Mouse (Mus musculus): Measurements from ENCODE around the gene Col8a2. TPM values are rescaled to one million over a fixed set of nuclear protein-coding genes. Genes with fewer than 3 reads are reported as not detected.

The Col8a2 gene
- polyA plus RNA-seq, 1 experiment from 2014 or later: 42.7 TPM

DNA sequence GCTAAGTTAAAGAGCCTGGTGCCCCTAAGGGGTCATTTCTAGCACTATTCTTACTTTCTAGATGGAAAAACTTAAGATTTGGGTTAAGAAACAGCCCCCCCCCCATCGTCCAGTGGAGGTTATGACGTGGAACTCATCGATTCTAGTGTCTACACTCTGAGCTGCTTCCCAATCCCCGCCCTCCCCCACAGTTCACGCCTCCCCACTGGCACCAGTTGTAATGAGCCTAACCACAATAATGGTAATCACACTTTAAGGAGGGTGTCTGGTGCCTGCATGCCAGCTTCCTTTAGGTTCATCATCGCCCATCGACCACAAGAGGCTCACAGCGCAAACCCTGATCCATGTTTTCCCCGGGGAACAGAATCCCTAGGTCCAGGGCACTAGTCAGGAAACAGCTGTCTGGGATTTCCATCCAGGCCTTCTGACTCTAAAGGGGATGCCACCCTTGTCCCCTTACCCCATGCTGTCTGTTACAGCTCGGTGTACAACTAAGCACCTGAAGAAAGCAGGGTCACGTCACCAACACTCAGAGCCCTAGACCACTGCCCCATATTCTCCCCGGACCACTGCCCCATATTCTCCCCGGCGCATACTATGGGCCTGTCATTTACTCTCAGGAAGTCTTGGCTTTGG, 32.8 kb upstream of the Col8a2 start:
- peaks cover 68% of the 10 kb centered on the region for H3K4me1 ChIP-seq
- no peak for ATAC-seq (ENCODE audit: low FRiP score, low read depth)

GRCm38 (mm10) chr4:126254315-126255112, 32.1 kb upstream of the Col8a2 start:
- Histone ChIP-seq H3K9me3 (no peaks in the 10 kb centered on the region), H3K27me3 (no peaks in the 10 kb centered on the region), H3K9ac (peak overlapping the region; percentile 98), H3K27ac (peak overlapping the region; percentile 92), H3K36me3 (peaks cover 21% of the 10 kb centered on the region), H3K4me1 (peaks cover 74% of the 10 kb centered on the region), H3K4me2 (replicated peaks) (peak overlapping the region; percentile 96), H3K4me3 (peak overlapping the region; percentile 99)
- ATAC-seq (ENCODE audit: low FRiP score, low read depth): peak; percentile 12; the same call in 1 of the 2 replicates
- WGBS: 15% methylated on average over 9 of the region's 9 CpGs

More for the DNA sequence above, 32.8 kb upstream of the Col8a2 start:
- WGBS: 67% methylated on average over 14 of the region's 14 CpGs
- Histone ChIP-seq H3K4me2 (replicated peaks) (peak overlapping the region; percentile 96), H3K27ac (0 out of 2 replicates have a peak overlapping the region, but pooled peaks have one; percentile 92), H3K9me3 (no peaks in the 10 kb centered on the region), H3K9ac (peak overlapping the region; percentile 98), H3K27me3 (no peaks in the 10 kb centered on the region), H3K4me3 (peak overlapping the region; percentile 99), H3K36me3 (peaks cover 21% of the 10 kb centered on the region)

DNA sequence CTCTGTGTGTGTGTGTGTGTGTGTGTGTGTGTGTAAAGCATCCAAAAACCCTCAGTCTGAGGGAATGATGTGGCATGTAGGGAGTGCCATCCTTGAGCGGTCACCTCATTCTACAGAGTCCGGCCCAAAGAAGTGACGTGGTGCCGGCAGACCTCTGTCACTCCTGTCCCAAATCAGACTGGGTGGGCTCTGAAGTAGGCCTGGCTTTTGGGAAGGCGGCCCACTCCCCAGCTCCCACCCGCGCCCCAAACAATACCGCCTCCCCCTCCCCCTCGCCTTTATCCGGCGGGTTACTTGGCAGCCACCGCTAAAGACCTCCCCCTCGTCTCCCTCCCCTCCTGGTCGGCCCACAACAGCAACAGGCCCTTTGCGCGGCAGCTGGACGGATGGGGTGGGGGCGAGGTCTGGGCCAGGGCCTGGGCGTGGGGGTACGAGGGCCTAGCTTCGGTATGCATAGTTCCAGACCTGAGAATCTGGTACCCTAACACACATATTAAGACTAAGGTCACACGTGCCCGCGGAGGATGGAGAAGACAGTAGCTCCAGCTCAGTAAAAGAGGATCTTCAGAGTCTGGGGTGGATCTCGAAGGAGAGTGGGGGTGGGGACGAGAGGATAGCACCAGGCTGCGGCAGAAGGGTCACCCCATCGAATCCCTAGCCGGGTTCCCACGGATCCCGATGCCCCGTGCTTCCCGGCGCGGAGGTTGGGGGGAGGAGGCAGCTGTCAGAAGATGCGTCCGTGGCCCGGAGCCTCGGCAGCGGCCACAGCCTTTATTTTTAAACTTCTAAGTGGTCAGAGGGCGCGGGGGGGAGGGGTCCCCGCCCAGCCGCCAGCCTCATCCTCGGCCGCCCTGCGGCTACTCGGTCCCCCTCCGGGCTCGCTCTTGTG, 31.2 kb upstream of the Col8a2 start:
- under 1% methylated on average over 50 of the region's 50 CpGs for WGBS
- Histone ChIP-seq H3K27me3 (no peaks in the 10 kb centered on the region), H3K4me3 (peak overlapping the region; percentile 99), H3K9me3 (no peaks in the 10 kb centered on the region), H3K27ac (peak overlapping the region; percentile 92), H3K4me2 (replicated peaks) (peak overlapping the region; percentile 96), H3K9ac (peak overlapping the region; percentile 98), H3K36me3 (peaks cover 21% of the 10 kb centered on the region), H3K4me1 (peaks cover 77% of the 10 kb centered on the region)
- ATAC-seq (ENCODE audit: low FRiP score, low read depth): peak; percentile 6; the same call in 1 of the 2 replicates

DNA sequence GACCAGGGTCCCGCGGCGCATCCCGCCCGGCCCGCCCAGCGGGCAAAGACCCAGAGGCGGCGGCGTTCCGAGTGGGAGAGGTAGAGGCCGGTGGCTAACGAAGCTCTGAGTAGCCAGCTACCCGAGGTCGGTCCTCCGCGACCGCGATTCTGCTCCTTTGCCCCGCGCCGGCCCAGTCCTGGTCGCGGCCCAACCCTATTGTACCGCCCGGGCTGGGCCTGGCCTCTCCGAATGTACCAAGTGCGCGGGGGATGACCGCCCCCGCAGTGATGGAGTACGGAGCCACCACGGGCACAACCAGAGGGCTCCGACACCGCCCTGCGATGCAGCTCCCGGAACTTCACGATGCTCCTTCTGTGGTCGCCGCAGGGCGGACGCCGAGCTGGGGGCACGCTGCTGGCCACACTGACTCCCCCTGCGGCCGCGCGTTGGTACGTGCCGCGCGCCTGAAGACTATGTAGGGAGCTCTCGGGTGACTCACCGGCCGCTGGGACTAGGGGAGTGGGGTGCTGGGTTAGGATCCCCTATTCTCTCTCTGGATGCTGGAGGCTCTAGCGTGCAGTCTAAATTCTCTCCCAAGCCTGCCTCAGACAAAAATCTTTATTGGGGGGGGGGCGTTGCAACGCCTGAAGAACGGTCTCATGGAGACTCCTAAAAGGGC, 30.3 kb upstream of the Col8a2 start, which contains the start of gene Map7d1:
Gene Map7d1 (minus strand): TSS at position 213 of the 661 bp plus-strand sequence.
- Histone ChIP-seq H3K27ac (peak within 1 kb of the TSS; percentile 92), H3K4me2 (replicated peaks) (peak within 1 kb of the TSS; percentile 96), H3K4me3 (peak within 1 kb of the TSS; percentile 99), H3K9me3 (no peaks in the 10 kb centered on the region), H3K9ac (peak within 1 kb of the TSS; percentile 98), H3K36me3 (peaks cover 15% of the 10 kb centered on the region; the same call in 1 of the 2 replicates), H3K4me1 (peaks cover 77% of the 10 kb centered on the region), H3K27me3 (no peaks in the 10 kb centered on the region)
- under 1% methylated on average over 54 of the region's 59 CpGs for WGBS
- peak; percentile 84 for ATAC-seq (ENCODE audit: low FRiP score, low read depth)

- Histone ChIP-seq H3K4me2 (replicated peaks) (peak overlapping the region; percentile 96), H3K36me3 (peaks cover 9% of the 10 kb centered on the region; the same call in 1 of the 2 replicates), H3K9me3 (no peaks in the 10 kb centered on the region), H3K4me3 (peak overlapping the region; percentile 99), H3K4me1 (peaks cover 74% of the 10 kb centered on the region), H3K27me3 (no peaks in the 10 kb centered on the region), H3K9ac (peak overlapping the region; percentile 98), H3K27ac (peak overlapping the region; percentile 92)
- WGBS: 5% methylated on average over 26 of the region's 26 CpGs
- ATAC-seq (ENCODE audit: low FRiP score, low read depth): no peak
These were observed 29.4 kb upstream of the Col8a2 start for GRCm38 (mm10) chr4:126256967-126257881.

- Histone ChIP-seq H3K36me3 (no peaks in the 10 kb centered on the region), H3K4me3 (no peak overlapping the region), H3K9ac (no peak overlapping the region), H3K9me3 (no peaks in the 10 kb centered on the region), H3K27me3 (no peaks in the 10 kb centered on the region), H3K4me2 (replicated peaks) (peak overlapping the region; percentile 54), H3K27ac (peak overlapping the region; percentile 88), H3K4me1 (peaks cover 66% of the 10 kb centered on the region)
- WGBS: 22% methylated on average over 3 of the region's 3 CpGs
- no peak for ATAC-seq (ENCODE audit: low FRiP score, low read depth)
These were observed 27.5 kb upstream of the Col8a2 start for GRCm38 (mm10) chr4:126259063-126259462.

GRCm38 (mm10) chr4:126259523-126260160, 27.0 kb upstream of the Col8a2 start:
- Histone ChIP-seq H3K4me2 (replicated peaks) (peak overlapping the region; percentile 54), H3K27ac (peak overlapping the region; percentile 88), H3K36me3 (no peaks in the 10 kb centered on the region), H3K4me3 (peak overlapping the region; percentile 18), H3K27me3 (no peaks in the 10 kb centered on the region), H3K4me1 (peaks cover 60% of the 10 kb centered on the region), H3K9me3 (no peaks in the 10 kb centered on the region), H3K9ac (peak overlapping the region; percentile 56)
- under 1% methylated on average over 13 of the region's 15 CpGs for WGBS
- no peak; the same call in 1 of the 2 replicates for ATAC-seq (ENCODE audit: low FRiP score, low read depth)

DNA sequence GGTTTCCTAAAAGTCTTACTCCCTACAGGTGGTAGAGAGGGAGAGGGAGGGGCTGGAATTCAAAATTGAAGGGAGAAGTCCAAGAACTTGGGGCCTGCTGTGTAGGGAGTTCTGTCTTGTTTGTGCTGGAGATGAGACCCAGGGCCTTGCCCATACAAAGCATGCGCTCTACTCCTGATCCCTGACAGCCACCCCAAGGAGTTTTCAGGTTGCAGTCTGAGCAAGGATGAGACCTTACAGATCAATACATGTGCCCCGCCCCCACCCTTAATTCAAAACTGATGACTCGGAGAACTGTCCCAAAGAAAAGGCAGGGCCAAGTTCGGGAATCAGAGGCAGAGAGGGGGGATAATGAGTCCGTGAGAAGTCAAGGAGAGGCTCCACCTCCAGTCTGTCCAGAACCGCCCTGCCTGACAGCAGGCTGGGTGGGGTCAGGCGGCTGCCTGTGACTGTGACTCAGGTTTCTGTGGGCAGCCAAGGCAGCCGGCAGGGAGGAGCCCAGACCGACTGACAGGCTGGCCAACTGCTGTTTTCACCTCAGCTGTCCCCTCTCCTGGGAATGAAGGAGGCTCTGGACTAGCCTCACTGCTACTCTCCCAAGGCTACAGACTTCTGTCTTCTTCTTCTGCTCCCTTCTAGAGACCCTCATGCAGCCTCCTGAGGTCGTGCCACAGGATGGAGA, 25.9 kb upstream of the Col8a2 start:
- Histone ChIP-seq H3K27me3 (no peaks in the 10 kb centered on the region), H3K4me1 (peaks cover 58% of the 10 kb centered on the region), H3K4me2 (replicated peaks) (peak overlapping the region; percentile 54), H3K4me3 (peak overlapping the region; percentile 18; the same call in 1 of the 2 replicates), H3K9me3 (no peaks in the 10 kb centered on the region), H3K27ac (peak overlapping the region; percentile 88), H3K9ac (0 out of 2 replicates have a peak overlapping the region, but pooled peaks have one; percentile 13), H3K36me3 (no peaks in the 10 kb centered on the region)
- no peak for ATAC-seq (ENCODE audit: low FRiP score, low read depth)
- 5% methylated on average over 10 of the region's 10 CpGs for WGBS

DNA sequence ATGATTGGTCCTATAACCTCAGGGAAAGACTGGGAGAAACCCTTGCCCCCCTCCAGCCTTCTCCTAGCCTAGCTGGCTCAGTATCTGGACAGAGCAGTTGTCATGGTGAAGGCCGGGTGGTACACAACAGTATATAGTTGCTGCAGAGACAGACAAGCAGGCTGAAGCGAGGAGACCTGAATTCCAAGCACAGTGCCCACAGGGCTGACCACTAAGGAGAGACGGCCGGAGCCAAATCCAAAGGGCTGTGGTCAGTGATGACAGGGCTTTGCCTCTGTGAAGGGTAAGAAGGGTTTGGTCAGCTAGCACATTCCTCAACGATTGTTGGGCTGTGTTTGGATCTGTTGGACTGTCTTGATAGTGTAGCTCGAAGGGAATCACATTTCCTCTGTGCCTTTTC, 25.3 kb upstream of the Col8a2 start:
- H3K4me1 ChIP-seq: peaks cover 58% of the 10 kb centered on the region
- no peak for ATAC-seq (ENCODE audit: low FRiP score, low read depth)
- peak overlapping the region; percentile 88 for H3K27ac ChIP-seq
- no peak overlapping the region for H3K9ac ChIP-seq
- WGBS: 71% methylated on average over 6 of the region's 6 CpGs
- H3K27me3 ChIP-seq: no peaks in the 10 kb centered on the region
- H3K4me3 ChIP-seq: no peak overlapping the region
- H3K36me3 ChIP-seq: no peaks in the 10 kb centered on the region
- peak overlapping the region; percentile 54 for H3K4me2 ChIP-seq (replicated peaks)
- no peaks in the 10 kb centered on the region for H3K9me3 ChIP-seq

GRCm38 (mm10) chr4:126261675-126262074, 24.9 kb upstream of the Col8a2 start:
- no peak overlapping the region for H3K9ac ChIP-seq
- H3K27me3 ChIP-seq: no peaks in the 10 kb centered on the region
- 51% methylated on average over 7 of the region's 7 CpGs for WGBS
- peaks cover 58% of the 10 kb centered on the region for H3K4me1 ChIP-seq
- peak overlapping the region; percentile 54; the same call in 1 of the 2 replicates for H3K4me2 ChIP-seq (replicated peaks)
- no peaks in the 10 kb centered on the region for H3K36me3 ChIP-seq
- no peak overlapping the region for H3K4me3 ChIP-seq
- no peaks in the 10 kb centered on the region for H3K9me3 ChIP-seq
- ATAC-seq (ENCODE audit: low FRiP score, low read depth): no peak
- peak overlapping the region; percentile 88 for H3K27ac ChIP-seq

Measured in limb, embryonic 13.5 days (tissue).